Mouse (Mus musculus): ENCODE data around the gene Polr2g. TPM values are rescaled to one million over a fixed set of nuclear protein-coding genes. Genes with fewer than 3 reads are reported as not detected.

Gene Polr2g
- 77.0 and 77.1 TPM in 2 replicates for polyA plus RNA-seq (2012; rRNA removed)

DNA sequence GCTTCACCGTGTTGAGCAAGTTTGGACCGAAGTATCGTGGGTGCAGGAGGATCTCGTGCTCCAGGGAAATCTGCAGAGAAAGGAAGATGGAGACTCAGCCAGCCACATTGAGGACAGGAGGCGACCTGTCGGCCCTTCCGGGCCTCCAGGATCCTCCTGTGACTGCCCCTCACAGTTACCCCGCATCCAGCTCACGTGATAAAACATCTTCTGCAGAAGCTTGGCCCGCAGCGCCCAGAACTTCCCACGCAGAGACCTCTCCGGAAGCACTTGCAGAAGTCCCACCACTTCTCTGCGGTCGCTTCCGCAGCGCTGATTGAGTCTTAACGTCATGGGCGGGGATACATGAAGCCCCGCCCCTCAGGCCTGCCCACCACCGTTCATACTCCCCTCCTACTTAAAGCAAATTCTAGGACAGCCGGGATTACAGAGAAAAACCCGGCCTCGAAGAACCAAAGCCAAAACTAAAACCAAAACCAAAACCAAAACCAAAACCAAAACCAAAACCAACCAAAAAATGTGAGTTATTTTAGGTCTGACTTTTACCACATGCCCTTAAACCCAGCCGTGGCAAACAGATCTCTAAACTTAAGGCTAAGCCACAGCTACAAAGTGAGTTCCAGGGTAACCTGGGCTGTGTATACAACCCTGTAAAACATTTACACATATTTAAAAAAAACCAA, at the start of gene Polr2g:
TSS of gene Polr2g (minus strand) at position 314 of the 683 bp plus-strand sequence.
- Histone ChIP-seq H3K27ac (ENCODE audit: control insufficient read depth, insufficient read depth, low read length) (peak within 1 kb of the TSS; percentile 67), H3K4me3 (ENCODE audit: control insufficient read depth, insufficient read depth, low read length) (peak within 1 kb of the TSS; percentile 88), H3K4me1 (replicated peaks; ENCODE audit: control insufficient read depth, insufficient read depth, low read length) (peaks cover 11% of the 10 kb centered on the region; the same call in 1 of the 2 replicates), H3K27me3 (ENCODE audit: control insufficient read depth, insufficient read depth, low read length) (no peaks in the 10 kb centered on the region), H3K36me3 (ENCODE audit: control insufficient read depth, insufficient read depth, low read length) (peaks cover 13% of the 10 kb centered on the region)
- DNase-seq, result peak; percentile 86
- TF ChIP-seq POLR2A (IDR thresholded peaks at IDR 0.05; ENCODE audit: control insufficient read depth, extremely low read depth, insufficient read depth, low read length, poor library complexity) (peak; percentile 75), CTCF (IDR thresholded peaks at IDR 0.05; ENCODE audit: borderline replicate concordance, control insufficient read depth, extremely low read depth, insufficient read depth, low read length, poor library complexity) (0 out of 2 replicates have a peak, but pooled peaks have one; percentile 47)
- WGBS, result under 1% methylated on average over 25 of the region's 25 CpGs

DNA sequence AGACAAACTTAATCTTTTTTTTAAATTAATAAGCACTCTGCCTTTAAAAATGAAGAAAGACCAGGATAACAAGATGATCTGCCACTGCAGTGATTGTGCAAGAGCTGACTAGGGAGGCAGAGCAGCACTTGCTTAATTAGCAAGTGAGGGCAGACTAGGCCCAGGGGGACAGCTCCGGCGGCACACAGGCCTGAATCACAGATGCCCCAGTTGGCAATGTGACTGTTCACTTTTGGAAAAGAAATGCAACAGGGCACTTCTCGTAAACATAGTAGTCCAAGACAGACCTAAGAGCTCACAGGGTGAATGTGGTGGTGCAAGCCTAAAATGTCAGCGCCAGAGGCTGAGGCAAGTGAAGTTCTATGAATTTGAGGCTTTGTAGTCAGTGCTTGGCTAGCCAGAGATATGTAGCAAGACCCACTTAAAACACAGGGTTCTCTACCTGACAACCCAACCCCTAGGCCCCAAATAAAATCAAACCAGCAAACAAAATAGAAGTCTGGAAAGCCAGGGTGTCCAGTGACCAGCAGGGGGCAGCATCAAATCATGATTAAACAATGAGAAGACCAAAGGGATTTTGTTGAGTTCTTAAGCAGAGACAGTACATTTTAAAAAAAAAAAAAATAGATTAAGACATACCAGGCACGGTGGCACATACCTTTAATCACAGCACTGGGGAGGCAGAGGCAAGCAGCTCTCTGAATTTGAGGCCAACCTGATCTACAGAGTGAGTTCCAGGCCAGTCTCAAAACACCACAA, 46.2 kb upstream of the Polr2g start:
- H3K27me3 ChIP-seq (ENCODE audit: control insufficient read depth, insufficient read depth, low read length), result no peaks in the 10 kb centered on the region
- peaks cover 19% of the 10 kb centered on the region for H3K4me1 ChIP-seq (replicated peaks; ENCODE audit: control insufficient read depth, insufficient read depth, low read length)
- no peak overlapping the region for H3K27ac ChIP-seq (ENCODE audit: control insufficient read depth, insufficient read depth, low read length)
- 80% methylated on average over 5 of the region's 5 CpGs for WGBS
- DNase-seq, result peak; percentile 76
- peaks cover 9% of the 10 kb centered on the region; the same call in 1 of the 2 replicates for H3K36me3 ChIP-seq (ENCODE audit: control insufficient read depth, insufficient read depth, low read length)
- TF ChIP-seq CTCF (IDR thresholded peaks at IDR 0.05; ENCODE audit: borderline replicate concordance, control insufficient read depth, extremely low read depth, insufficient read depth, low read length, poor library complexity) (no peak), POLR2A (IDR thresholded peaks at IDR 0.05; ENCODE audit: control insufficient read depth, extremely low read depth, insufficient read depth, low read length, poor library complexity) (no peak)
- H3K4me3 ChIP-seq (ENCODE audit: control insufficient read depth, insufficient read depth, low read length), result no peak overlapping the region

DNA sequence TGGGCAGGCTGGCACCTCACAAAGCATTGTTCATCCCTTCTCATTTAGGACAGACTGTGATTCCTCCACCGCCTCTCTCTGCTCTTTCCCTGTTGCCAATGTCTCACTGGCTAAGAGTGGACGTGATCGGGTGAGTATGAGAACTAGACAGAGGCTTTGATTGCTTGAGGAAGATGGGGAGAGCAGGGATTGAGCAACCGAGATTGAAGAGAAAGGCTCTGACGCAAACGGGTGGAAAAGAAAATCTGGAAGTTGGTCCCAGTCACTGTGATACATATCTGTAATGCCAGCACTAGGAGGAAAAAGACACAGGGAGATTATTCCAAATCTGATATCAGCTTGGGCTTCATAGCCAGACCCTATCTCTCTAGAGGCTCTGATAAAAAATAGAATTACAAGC, 44.6 kb upstream of the Polr2g start:
- H3K27me3 ChIP-seq (ENCODE audit: control insufficient read depth, insufficient read depth, low read length), result no peaks in the 10 kb centered on the region
- peaks cover 33% of the 10 kb centered on the region for H3K4me1 ChIP-seq (replicated peaks; ENCODE audit: control insufficient read depth, insufficient read depth, low read length)
- peaks cover 9% of the 10 kb centered on the region; the same call in 1 of the 2 replicates for H3K36me3 ChIP-seq (ENCODE audit: control insufficient read depth, insufficient read depth, low read length)
- 97% methylated on average over 6 of the region's 6 CpGs for WGBS
- H3K27ac ChIP-seq (ENCODE audit: control insufficient read depth, insufficient read depth, low read length), result no peak overlapping the region
- TF ChIP-seq CTCF (IDR thresholded peaks at IDR 0.05; ENCODE audit: borderline replicate concordance, control insufficient read depth, extremely low read depth, insufficient read depth, low read length, poor library complexity) (no peak), POLR2A (IDR thresholded peaks at IDR 0.05; ENCODE audit: control insufficient read depth, extremely low read depth, insufficient read depth, low read length, poor library complexity) (no peak)
- H3K4me3 ChIP-seq (ENCODE audit: control insufficient read depth, insufficient read depth, low read length), result no peak overlapping the region
- no peak for DNase-seq

DNA sequence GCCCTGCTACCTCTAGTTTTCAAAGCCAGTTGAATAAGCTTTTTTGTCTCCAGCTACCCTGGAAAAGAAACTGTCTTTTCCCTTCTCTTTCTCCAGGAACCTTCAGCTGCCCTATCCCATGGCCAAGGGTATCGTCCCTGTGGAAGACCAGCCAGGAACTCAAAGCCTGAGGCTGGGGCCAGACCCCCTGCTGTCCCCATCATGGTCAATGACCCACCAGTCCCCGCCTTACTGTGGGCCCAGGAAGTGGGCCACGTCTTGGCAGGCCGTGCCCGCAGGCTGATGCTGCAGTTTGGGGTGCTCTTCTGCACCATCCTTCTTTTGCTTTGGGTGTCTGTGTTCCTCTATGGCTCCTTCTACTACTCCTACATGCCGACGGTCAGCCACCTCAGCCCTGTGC, 42.6 kb upstream of the Polr2g start:
- 88% methylated on average over 7 of the region's 7 CpGs for WGBS
- no peak overlapping the region for H3K4me3 ChIP-seq (ENCODE audit: control insufficient read depth, insufficient read depth, low read length)
- H3K27ac ChIP-seq (ENCODE audit: control insufficient read depth, insufficient read depth, low read length), result no peak overlapping the region
- no peak for DNase-seq
- TF ChIP-seq POLR2A (IDR thresholded peaks at IDR 0.05; ENCODE audit: control insufficient read depth, extremely low read depth, insufficient read depth, low read length, poor library complexity) (no peak), CTCF (IDR thresholded peaks at IDR 0.05; ENCODE audit: borderline replicate concordance, control insufficient read depth, extremely low read depth, insufficient read depth, low read length, poor library complexity) (no peak)
- no peaks in the 10 kb centered on the region for H3K27me3 ChIP-seq (ENCODE audit: control insufficient read depth, insufficient read depth, low read length)
- H3K4me1 ChIP-seq (replicated peaks; ENCODE audit: control insufficient read depth, insufficient read depth, low read length), result peaks cover 33% of the 10 kb centered on the region
- peaks cover 1% of the 10 kb centered on the region; the same call in 1 of the 2 replicates for H3K36me3 ChIP-seq (ENCODE audit: control insufficient read depth, insufficient read depth, low read length)

DNA sequence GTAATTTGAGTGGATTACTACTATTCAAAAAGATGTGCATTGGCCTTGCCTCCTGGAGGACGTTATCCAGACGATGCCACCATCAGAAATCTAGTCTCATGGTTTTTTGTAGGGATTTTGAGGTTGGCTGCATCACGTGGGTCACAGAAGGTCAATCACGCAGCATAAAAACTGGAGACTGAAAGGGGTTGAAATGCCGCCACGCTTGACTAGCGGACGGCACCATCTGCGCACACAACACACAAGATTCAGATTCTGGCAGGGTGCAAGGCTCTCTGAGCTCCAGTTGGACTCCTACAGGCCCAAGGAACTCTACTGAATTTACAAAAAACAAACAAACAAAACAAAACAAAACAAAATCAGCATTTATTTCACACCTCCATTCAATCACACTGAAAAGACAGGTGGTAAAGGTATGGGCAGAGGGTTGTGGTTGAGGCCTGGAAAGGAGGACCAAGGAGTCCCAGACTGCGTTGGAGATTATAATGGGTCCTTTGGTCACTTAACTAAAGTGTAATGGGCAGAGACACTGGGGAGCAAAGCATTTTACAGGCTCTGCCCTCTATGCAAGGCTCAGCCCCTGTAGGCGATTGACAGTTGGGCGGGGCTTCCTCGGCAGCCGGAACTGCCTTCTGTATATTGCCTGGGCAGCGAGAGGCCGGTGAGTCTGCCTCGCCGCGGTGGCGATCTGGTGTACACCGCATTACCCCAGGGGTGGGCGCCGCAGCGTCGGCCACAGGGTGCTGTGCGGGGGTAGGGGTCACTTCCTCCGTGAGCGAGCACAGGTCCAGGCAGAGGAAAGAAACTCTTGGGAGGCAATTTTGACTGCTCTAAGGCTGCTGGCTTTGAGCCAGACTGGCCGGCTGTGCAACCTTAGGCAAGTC, 41.8 kb upstream of the Polr2g start:
- Histone ChIP-seq H3K4me1 (replicated peaks; ENCODE audit: control insufficient read depth, insufficient read depth, low read length) (peaks cover 33% of the 10 kb centered on the region), H3K27ac (ENCODE audit: control insufficient read depth, insufficient read depth, low read length) (no peak overlapping the region), H3K36me3 (ENCODE audit: control insufficient read depth, insufficient read depth, low read length) (no peaks in the 10 kb centered on the region), H3K4me3 (ENCODE audit: control insufficient read depth, insufficient read depth, low read length) (peak overlapping the region; percentile 69), H3K27me3 (ENCODE audit: control insufficient read depth, insufficient read depth, low read length) (no peaks in the 10 kb centered on the region)
- TF ChIP-seq CTCF (IDR thresholded peaks at IDR 0.05; ENCODE audit: borderline replicate concordance, control insufficient read depth, extremely low read depth, insufficient read depth, low read length, poor library complexity) (no peak), POLR2A (IDR thresholded peaks at IDR 0.05; ENCODE audit: control insufficient read depth, extremely low read depth, insufficient read depth, low read length, poor library complexity) (no peak)
- WGBS, result 31% methylated on average over 29 of the region's 29 CpGs
- peak; percentile 63 for DNase-seq

All from thymus, adult 2 months (tissue).